Mouse (Mus musculus) MEL (cell line): Measurements from ENCODE around the gene Sbno2.
A peak's percentile ranks its signal among the peaks of the same experiment; 100 is the strongest.

Experiments used
- BHLHE40 ChIP-seq: IDR thresholded peaks from 2 replicates; pipeline ENCODE4 v1.6.1; 2012; ENCODE audit warnings: low read depth, mild to moderate bottlenecking, inconsistent platforms, low read length, improper control_type of control experiment, borderline replicate concordance
- CTCF ChIP-seq, 3 experiments: IDR thresholded peaks in 2 of 3; conservative IDR thresholded peaks in 1 of 3; 2 replicates each; pipeline ENCODE4 v1.5.1; 2011 to 2012; ENCODE audit warnings: low read length in 3 of 3, low read depth in 2 of 3, mild to moderate bottlenecking in 2 of 3, improper control_type of control experiment in 1 of 3, inconsistent platforms in 1 of 3, mixed read lengths in 1 of 3, moderate library complexity in 1 of 3; ENCODE audit not compliant: control insufficient read depth in 1 of 3, insufficient read depth in 1 of 3, poor library complexity in 1 of 3, severe bottlenecking in 1 of 3
- EP300 ChIP-seq, 2 experiments: IDR thresholded peaks; 2 replicates each; pipeline ENCODE4 v1.6.1; 2011; ENCODE audit warnings: improper control_type of control experiment in 2 of 2, low read length in 2 of 2, low read depth in 1 of 2, mild to moderate bottlenecking in 1 of 2
- HCFC1 ChIP-seq: IDR thresholded peaks from 2 replicates; pipeline ENCODE4 v1.6.1; 2012; ENCODE audit warnings: low read depth, mild to moderate bottlenecking, inconsistent platforms, low read length, improper control_type of control experiment, moderate library complexity
- MAFK ChIP-seq: IDR thresholded peaks from 2 replicates; pipeline ENCODE4 v1.6.1; 2011; ENCODE audit warnings: low read depth, mild to moderate bottlenecking, low read length, improper control_type of control experiment, borderline replicate concordance
- POLR2A ChIP-seq, 2 experiments: IDR thresholded peaks; 2 replicates each; pipeline ENCODE4 v1.6.1; 2011 to 2012; ENCODE audit warnings: low read length in 2 of 2, mild to moderate bottlenecking in 2 of 2, control low read depth in 1 of 2, improper control_type of control experiment in 1 of 2, low read depth in 1 of 2, moderate library complexity in 1 of 2; ENCODE audit not compliant: control insufficient read depth in 1 of 2, insufficient read depth in 1 of 2, poor library complexity in 1 of 2
- SIN3A ChIP-seq: IDR thresholded peaks from 2 replicates; pipeline ENCODE4 v1.6.1; 2012; ENCODE audit warnings: low read length, improper control_type of control experiment, inconsistent platforms
- SMC3 ChIP-seq: IDR thresholded peaks from 2 replicates; pipeline ENCODE4 v1.6.1; 2011; ENCODE audit warnings: low read depth, low read length, improper control_type of control experiment
- USF1 ChIP-seq: IDR thresholded peaks from 2 replicates; pipeline ENCODE4 v1.6.1; 2014; ENCODE audit warnings: low read depth, mild to moderate bottlenecking, inconsistent platforms, low read length, improper control_type of control experiment, moderate library complexity
- ZMIZ1 ChIP-seq: IDR thresholded peaks from 2 replicates; pipeline ENCODE4 v1.6.1; 2012; ENCODE audit warnings: low read depth, mild to moderate bottlenecking, inconsistent platforms, low read length, improper control_type of control experiment, moderate library complexity

DNA sequence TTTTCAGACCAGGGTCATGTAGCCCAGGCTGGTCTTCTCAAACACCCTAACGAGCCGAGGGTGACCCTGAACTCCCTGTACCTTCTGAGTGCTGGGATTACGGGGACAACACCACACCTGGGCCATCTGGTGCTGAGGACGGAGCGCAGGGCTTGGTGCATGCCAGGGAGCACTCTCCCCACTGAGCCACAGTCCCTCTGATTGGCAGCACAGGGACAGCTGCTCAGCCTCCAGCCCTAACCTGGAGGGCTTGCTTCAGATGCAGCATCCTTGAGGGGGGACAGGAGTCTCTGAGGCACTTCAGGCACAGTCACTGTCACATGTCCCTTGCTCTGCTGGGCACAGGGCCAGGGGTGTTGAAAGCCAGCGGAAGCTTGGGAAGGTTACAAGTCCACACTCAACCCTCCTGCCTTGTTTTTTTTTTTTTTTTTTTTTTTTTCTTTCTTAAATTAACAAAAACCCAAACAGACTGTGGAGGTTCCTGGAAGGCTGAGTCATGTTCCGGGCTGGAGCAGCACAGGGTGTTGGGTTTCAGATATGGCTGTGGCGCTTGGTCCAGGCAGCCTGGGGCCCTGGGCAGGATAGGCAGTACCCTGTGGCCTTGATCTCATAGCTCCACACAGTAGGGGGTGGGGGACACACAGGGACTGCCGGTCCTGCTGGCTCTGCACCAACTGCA, 34.4 kb downstream of the Sbno2 start:
- TF ChIP-seq SIN3A, result 0 out of 2 replicates have a peak, but pooled peaks have one; percentile 33
- no peak for TF ChIP-seq ZMIZ1
- TF ChIP-seq HCFC1, result no peak
- no peak for TF ChIP-seq BHLHE40
- no peak for TF ChIP-seq MAFK
- TF ChIP-seq EP300 (IDR thresholded peaks at IDR 0.05; ENCODE audit: low read depth in 1 of 2, low read length in 2 of 2), result peak in 1 of 2 experiments; percentile 64; a peak in 3 of 4 replicates
- TF ChIP-seq POLR2A (IDR thresholded peaks at IDR 0.05; ENCODE audit: control insufficient read depth in 1 of 2, insufficient read depth in 1 of 2, low read depth in 1 of 2, low read length in 2 of 2, poor library complexity in 1 of 2), result no peak
- TF ChIP-seq SMC3, result no peak
- TF ChIP-seq CTCF (IDR thresholded peaks at IDR 0.05 in 2 of 3, conservative IDR thresholded peaks at IDR 0.05 in 1 of 3; ENCODE audit: control insufficient read depth in 1 of 3, insufficient read depth in 1 of 3, low read depth in 2 of 3, low read length in 3 of 3, poor library complexity in 1 of 3, severe bottlenecking in 1 of 3), result no peak
- peak; percentile 82 for TF ChIP-seq USF1
